Comparison of ENCODE assay signal across 8 mouse cellular contexts in genomic region chr16:5471321-5471720, GRCm38 (mm10).
DNase-seq lines count a peak whose midpoint lies in the region; ATAC-seq and TF ChIP-seq lines count a peak whose summit lies in the region.
"Had no signal": no experiment of that assay in that cellular context is flagged by ENCODE, and none has a peak within 500 bp of the region (broad histone marks: within the 10 kb centered on the region; RNA-seq: fewer than 3 reads in every experiment).

No protein-coding gene starts in this region.

- H3K27ac ChIP-seq in kidney, adult 2 months (ENCODE audit: insufficient read depth, low read depth, low read length), result no peak overlapping the region
- no peak overlapping the region for H3K27ac ChIP-seq in kidney, embryonic 14.5 days (ENCODE audit: low read depth, low read length)
- no peak overlapping the region for H3K27ac ChIP-seq in CH12.LX (ENCODE audit: insufficient read depth, low read depth)
- H3K27ac ChIP-seq in left cerebral cortex, adult 2 months, result no peak overlapping the region
- H3K27ac ChIP-seq: macrophage had no signal

- in situ Hi-C loops in CH12.LX (cut with MboI; ENCODE audit: low pct_ligation_motif_present, low pct_unique_long_range_greater_than_20kb, low sequenced_read_pairs), result no loop called here

- H3K4me3 ChIP-seq in kidney, adult 2 months (ENCODE audit: insufficient read depth, low read depth, low read length), result no peak overlapping the region
- no peak overlapping the region for H3K4me3 ChIP-seq in kidney, embryonic 14.5 days (ENCODE audit: low read length)
- no peak overlapping the region for H3K4me3 ChIP-seq in CH12.LX (replicated peaks in 1 of 3; ENCODE audit: low read depth in 2 of 3, low read length in 2 of 3, poor library complexity in 1 of 3)
- no peak overlapping the region for H3K4me3 ChIP-seq in left cerebral cortex, adult 2 months

- no peaks in the 10 kb centered on the region for H3K36me3 ChIP-seq in kidney, adult 2 months (ENCODE audit: control insufficient read depth, insufficient read depth, low read length)
- H3K36me3 ChIP-seq in kidney, embryonic 14.5 days (ENCODE audit: control insufficient read depth, insufficient read depth, low read length), result no peaks in the 10 kb centered on the region
- H3K36me3 ChIP-seq in CH12.LX (replicated peaks in 1 of 2; ENCODE audit: control insufficient read depth in 1 of 2, insufficient read depth in 1 of 2, low read length in 1 of 2), result no peaks in the 10 kb centered on the region

- peak; percentile 59 for TF ChIP-seq RAD21 in CH12.LX (IDR thresholded peaks at IDR 0.05; ENCODE audit: low read depth, low read length)

- no peak for TF ChIP-seq EP300 in CH12.LX (IDR thresholded peaks at IDR 0.05; ENCODE audit: low read length)

- no peaks in the 10 kb centered on the region for H3K9me3 ChIP-seq in kidney, embryonic 14.5 days (ENCODE audit: control insufficient read depth, low read length)
- no peaks in the 10 kb centered on the region for H3K9me3 ChIP-seq in CH12.LX (replicated peaks; ENCODE audit: low read length)

- ATAC-seq in kidney, embryonic 14.5 days (ENCODE audit: low FRiP score, low TSS enrichment), result no peak

- H3K4me1 ChIP-seq in kidney, adult 2 months (ENCODE audit: control insufficient read depth, insufficient read depth, low read length), result no peaks in the 10 kb centered on the region
- H3K4me1 ChIP-seq in kidney, embryonic 14.5 days (ENCODE audit: control insufficient read depth, insufficient read depth, low read length), result no peaks in the 10 kb centered on the region
- H3K4me1 ChIP-seq in CH12.LX (ENCODE audit: control insufficient read depth in 1 of 2, insufficient read depth in 2 of 2), result peaks cover 6 to 25% of the 10 kb centered on the region in 2 experiments

- dilution Hi-C loops in CH12.LX (cut with MboI; ENCODE audit: extremely low pct_ligation_motif_present, extremely low pct_unique_long_range_greater_than_20kb, low sequenced_read_pairs), result no loop called here

- no peak overlapping the region for H3K4me2 ChIP-seq in kidney, embryonic 14.5 days (replicated peaks; ENCODE audit: low read depth, low read length)
- no peak overlapping the region for H3K4me2 ChIP-seq in CH12.LX (ENCODE audit: insufficient read depth, low read depth, poor library complexity, severe bottlenecking)

- peak; percentile 35 for DNase-seq in kidney, adult 2 months
- DNase-seq in CH12.LX (ENCODE audit: extremely low read depth), result peak; percentile 73
- peak; percentile 36 for DNase-seq in T-cell, adult 2 months (ENCODE audit: low spot score)
- peak; percentile 30 to 35 for DNase-seq in cerebellum, postnatal 36 days
- DNase-seq in left cerebral cortex, adult 2 months (ENCODE audit: extremely low spot score in 1 of 2, low spot score in 2 of 2), result peak; percentile 34 to 47
- peak; percentile 53 for DNase-seq in retina, postnatal 7 days (ENCODE audit: low read depth, low spot score)

- H3K9ac ChIP-seq in kidney, embryonic 14.5 days (ENCODE audit: low read depth, low read length), result no peak overlapping the region
- H3K9ac ChIP-seq in CH12.LX (ENCODE audit: insufficient read depth, low read depth), result no peak overlapping the region

- TF ChIP-seq CTCF in kidney, adult 2 months (conservative IDR thresholded peaks at IDR 0.05; ENCODE audit: insufficient read depth, insufficient read length, low read depth, low read length), result peak; percentile 55
- TF ChIP-seq CTCF in CH12.LX (conservative IDR thresholded peaks at IDR 0.05 in 1 of 2, IDR thresholded peaks at IDR 0.05 in 1 of 2; ENCODE audit: low read depth in 2 of 2, low read length in 2 of 2), result peak; percentile 88 to 90
- peak; percentile 66 for TF ChIP-seq CTCF in left cerebral cortex, adult 2 months (IDR thresholded peaks at IDR 0.05)

- WGBS in kidney, adult 2 months, result 28% methylated on average over 5 of the region's 5 CpGs
- WGBS in kidney, embryonic 14.5 days, result 32% methylated on average over 5 of the region's 5 CpGs

- H3K27me3 ChIP-seq in kidney, adult 2 months (replicated peaks; ENCODE audit: control insufficient read depth, insufficient read depth, low read length), result no peaks in the 10 kb centered on the region
- H3K27me3 ChIP-seq in kidney, embryonic 14.5 days (ENCODE audit: control insufficient read depth, insufficient read depth, low read length), result no peaks in the 10 kb centered on the region
- peaks cover 82% of the 10 kb centered on the region for H3K27me3 ChIP-seq in CH12.LX (replicated peaks)

- TF ChIP-seq POLR2A in kidney, adult 2 months (IDR thresholded peaks at IDR 0.05; ENCODE audit: low read depth, low read length), result no peak
- TF ChIP-seq POLR2A in CH12.LX (IDR thresholded peaks at IDR 0.05; ENCODE audit: low read depth, low read length), result no peak

- intact Hi-C loops in left cerebral cortex, adult 2 months (cut with DNase I), result loop anchor here (5.0 kb wide), 1 partner anchor 411 kb away; no protein-coding TSS in a partner anchor

- H3K79me2 ChIP-seq in CH12.LX (replicated peaks; ENCODE audit: control insufficient read depth, extremely low read depth, insufficient read depth, poor library complexity, severe bottlenecking), result no peaks in the 10 kb centered on the region

TF ChIP-seq in CH12.LX, 34 proteins besides CTCF, POLR2A, EP300 and RAD21:
- TF ChIP-seq ELF1 (IDR thresholded peaks at IDR 0.05; ENCODE audit: low read depth, low read length) (no peak), ZMIZ1 (IDR thresholded peaks at IDR 0.05; ENCODE audit: low read depth, low read length) (no peak), NELFE (IDR thresholded peaks at IDR 0.05; ENCODE audit: low read depth, low read length) (no peak), ZC3H11A (IDR thresholded peaks at IDR 0.05; ENCODE audit: low read depth, low read length) (no peak), SMC3 (IDR thresholded peaks at IDR 0.05; ENCODE audit: low read depth, low read length) (peak; percentile 60), UBTF (IDR thresholded peaks at IDR 0.05; ENCODE audit: low read depth, low read length) (no peak), MAZ (IDR thresholded peaks at IDR 0.05; ENCODE audit: low read depth, low read length) (no peak), JUND (conservative IDR thresholded peaks at IDR 0.05; ENCODE audit: low read depth, low read length) (no peak), PAX5 (IDR thresholded peaks at IDR 0.05; ENCODE audit: low read length) (no peak)
